Mouse (Mus musculus) CD4-positive naive resting alpha-beta T cell, adult 76 days (primary cell): Measurements from ENCODE around the gene Bcas2. TPM values are rescaled to one million over a fixed set of nuclear protein-coding genes. Genes with fewer than 3 reads are reported as not detected.

ENCODE experiments used
- total RNA-seq: library from RNA; stranded (reverse); gene quantifications from one replicate; pipeline ENCODE4 v1.2.4, GENCODE M21; 2023

Gene Bcas2
- 91.9 TPM for total RNA-seq

GRCm38 (mm10) chr3:103171505-103172267, at the start of gene Bcas2:
Gene Bcas2 (plus strand): TSS chr3:103171655.

Other genes with a start within 250 kb of the Bcas2 start
- 0.29 TPM for gene Sycp1, start 235.6 kb upstream of the Bcas2 start, total RNA-seq
- not detected for gene Nr1h5, start 207.5 kb upstream of the Bcas2 start, total RNA-seq
- 106 TPM for gene Sike1, start 175.9 kb upstream of the Bcas2 start, total RNA-seq
- gene Csde1, start 151.2 kb upstream of the Bcas2 start, total RNA-seq, result 608 TPM
- 84.8 TPM for gene Nras, start 113.4 kb upstream of the Bcas2 start, total RNA-seq
- gene Ampd1, start 97.6 kb upstream of the Bcas2 start, total RNA-seq, result 15.7 TPM
- gene Dennd2c, start 69.1 kb upstream of the Bcas2 start, total RNA-seq, result 2.2 TPM
- 69.2 TPM for gene Trim33, start 107.6 kb downstream of the Bcas2 start, total RNA-seq